Mouse (Mus musculus) heart, postnatal 0 days (tissue): ENCODE data around the gene Cd79b.

Experiments
- CTCF ChIP-seq: IDR thresholded peaks from 2 replicates; pipeline ENCODE4 v1.5.1; 2016; ENCODE audit warnings: antibody characterized with exemption, control low read depth, low read depth
- EP300 ChIP-seq: IDR thresholded peaks from 2 replicates; pipeline ENCODE4 v1.6.1; 2016; ENCODE audit warnings: antibody characterized with exemption, low read depth

GRCm38 (mm10) chr11:106290376-106290775 lies 24.2 kb downstream of the Cd79b start:
- TF ChIP-seq EP300 (no peak), CTCF (no peak)
